Mouse (Mus musculus): Measurements from ENCODE around the gene Gp6.

GRCm38 (mm10) chr7:4430246-4430844, 32.8 kb upstream of the Gp6 start:
- TF ChIP-seq CTCF (IDR thresholded peaks at IDR 0.05; ENCODE audit: control insufficient read depth, insufficient read depth, low read length): no peak
- no peak for TF ChIP-seq POLR2A (IDR thresholded peaks at IDR 0.05; ENCODE audit: borderline replicate concordance, control insufficient read depth, low read depth, low read length)

All from bone marrow, adult 2 months (tissue).